Mouse (Mus musculus): ENCODE measurements around the gene 1810024B03Rik.
"Not testable (repeated sequence)": the region's sequence is repeated elsewhere in the genome, so short reads cannot be mapped to it uniquely, and the experiment has no call there.

1810024B03Rik gene

DNA sequence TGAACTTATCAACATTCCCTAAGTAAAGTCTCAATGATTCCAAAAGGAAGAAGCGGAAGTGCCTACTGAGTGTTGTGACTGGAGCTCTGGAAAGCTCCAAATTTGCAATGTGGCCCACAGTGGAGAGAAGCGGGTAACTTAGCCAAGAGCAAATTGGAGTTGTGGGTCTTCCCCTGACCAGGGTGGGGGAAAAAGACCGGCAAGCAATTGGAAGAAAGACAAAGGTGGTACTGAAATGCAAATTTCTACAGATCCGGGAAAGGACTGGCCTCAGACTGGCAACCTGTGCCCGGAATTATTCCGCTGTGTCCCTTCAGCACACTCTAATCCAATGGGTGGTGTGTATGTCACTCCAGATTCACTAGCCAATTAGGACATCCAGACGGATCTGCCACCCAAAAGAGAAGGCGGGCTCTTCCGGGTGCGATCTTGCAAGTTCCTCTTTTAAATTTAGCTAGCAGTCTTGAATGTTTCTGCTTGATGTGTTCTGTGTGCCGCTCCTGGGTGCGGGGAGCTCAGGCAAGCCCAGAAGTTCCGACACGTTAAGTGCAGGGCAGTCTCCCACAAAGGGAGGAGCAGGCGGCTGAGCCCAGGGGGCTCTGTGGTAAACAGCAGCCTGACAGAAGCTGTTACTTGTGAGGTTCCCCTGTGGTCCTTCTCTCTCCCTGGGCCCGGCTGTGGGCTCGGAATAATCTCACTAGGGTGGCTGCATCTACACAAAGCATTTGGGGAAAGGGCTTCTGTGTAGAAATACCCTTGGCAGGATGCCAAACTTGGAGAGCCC is 25.3 kb downstream of the 1810024B03Rik start:
- in situ Hi-C loops (cut with MseI, MboI): no loop called here

DNA sequence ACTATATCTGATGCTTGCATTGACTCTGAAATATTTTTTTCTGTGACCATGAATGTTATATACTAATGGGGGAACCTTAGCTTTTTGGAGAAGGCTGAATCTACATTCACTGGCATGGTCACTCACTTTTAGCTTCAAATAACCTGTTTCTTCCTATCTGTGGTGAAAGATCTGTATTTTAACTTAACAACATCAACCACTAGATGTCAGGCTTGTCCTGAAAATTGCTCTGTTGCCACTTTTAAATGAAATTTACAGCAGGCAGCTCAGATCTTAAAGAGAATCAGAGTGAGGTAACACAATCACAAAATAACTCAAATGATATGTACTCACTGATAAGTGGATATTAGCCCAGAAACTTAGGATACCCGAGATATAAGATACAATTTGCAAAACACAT is 41.8 kb downstream of the 1810024B03Rik start:
- in situ Hi-C loops (cut with MseI, MboI): not testable (repeated sequence)

GRCm38 (mm10) chr2:127165675-127166074 is 42.4 kb downstream of the 1810024B03Rik start:
- in situ Hi-C loops (cut with MseI, MboI): no loop called here

- in situ Hi-C loops (cut with MseI, MboI): no loop called here
These were observed 62.4 kb downstream of the 1810024B03Rik start for GRCm38 (mm10) chr2:127145699-127146098.

DNA sequence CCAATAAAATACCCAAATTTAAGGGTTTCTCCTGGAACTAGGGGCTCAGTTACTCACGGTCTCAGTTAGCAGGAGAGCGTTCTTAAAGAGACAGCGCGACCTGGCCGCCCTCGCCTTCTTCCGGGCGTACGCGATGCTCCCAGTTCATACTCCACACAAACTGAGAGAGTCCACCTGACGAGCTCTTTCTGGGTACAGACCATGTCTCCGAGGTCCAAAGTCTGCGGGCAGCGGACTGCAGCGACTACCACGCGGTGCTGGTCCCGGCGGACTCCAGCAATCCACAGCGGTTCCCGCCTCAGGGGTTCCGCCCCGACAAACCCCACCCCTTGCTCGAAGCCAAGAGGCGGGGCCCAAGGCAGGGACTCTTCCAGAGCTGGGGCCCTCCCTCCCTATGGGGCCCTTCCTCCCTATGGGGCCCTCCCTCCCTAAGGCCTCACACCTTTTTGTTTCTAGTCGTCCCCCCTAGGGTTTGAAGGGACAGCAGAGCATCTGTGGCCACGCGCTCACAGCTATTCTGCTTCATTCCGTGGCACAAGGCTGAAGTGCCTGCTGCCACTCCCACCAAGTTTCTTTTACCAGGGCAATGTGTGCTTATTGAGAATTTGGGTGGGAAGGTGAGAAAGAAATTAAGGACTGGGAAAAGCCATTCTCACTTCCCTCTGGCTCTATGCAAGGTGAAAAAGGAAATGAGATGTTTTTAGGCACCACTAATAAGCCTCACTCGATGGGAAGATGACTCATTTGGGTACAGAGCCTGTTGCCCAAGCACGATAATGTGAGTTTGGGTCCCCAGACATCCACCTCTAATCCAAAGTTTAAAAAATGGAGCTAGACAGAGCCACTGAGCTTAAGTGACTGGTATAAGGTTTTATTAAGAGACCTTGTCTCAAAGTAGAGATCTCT is 64.7 kb downstream of the 1810024B03Rik start, which contains the start of gene Itpripl1:
Gene Itpripl1 (minus strand): TSS at position 285 of the 906 bp plus-strand sequence.
- in situ Hi-C loops (cut with MseI, MboI): no loop called here

DNA sequence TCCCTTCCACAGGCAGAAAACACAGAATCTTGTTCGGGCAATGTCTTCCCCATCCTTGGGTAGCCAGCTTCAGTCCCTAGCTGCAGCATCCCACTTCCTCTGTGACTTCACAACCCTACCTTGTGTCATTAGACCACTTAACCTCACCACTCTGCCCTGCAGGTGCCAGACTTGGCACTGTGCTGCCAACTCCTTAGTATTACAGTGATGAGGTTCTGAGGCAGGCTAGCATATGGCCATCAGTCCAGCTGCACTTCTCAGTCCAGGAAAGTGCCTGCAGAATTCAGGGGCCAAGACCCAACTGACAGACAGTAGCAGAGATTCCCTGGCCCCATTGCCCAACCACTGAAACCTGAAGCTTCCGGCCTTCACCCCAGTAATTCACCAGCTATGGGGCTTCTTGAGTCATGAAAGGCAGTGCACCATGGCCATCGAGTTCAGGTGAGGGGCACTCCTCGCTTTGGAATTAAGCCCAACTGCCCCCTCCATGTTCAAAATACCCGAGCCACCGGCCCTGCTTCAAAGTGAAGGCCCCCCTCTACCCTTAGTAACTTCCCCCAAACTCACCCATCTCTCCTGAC is 65.4 kb downstream of the 1810024B03Rik start:
- in situ Hi-C loops (cut with MseI, MboI): no loop called here

GRCm38 (mm10) chr2:127142031-127142430 is 66.0 kb downstream of the 1810024B03Rik start:
- in situ Hi-C loops (cut with MseI, MboI): no loop called here

DNA sequence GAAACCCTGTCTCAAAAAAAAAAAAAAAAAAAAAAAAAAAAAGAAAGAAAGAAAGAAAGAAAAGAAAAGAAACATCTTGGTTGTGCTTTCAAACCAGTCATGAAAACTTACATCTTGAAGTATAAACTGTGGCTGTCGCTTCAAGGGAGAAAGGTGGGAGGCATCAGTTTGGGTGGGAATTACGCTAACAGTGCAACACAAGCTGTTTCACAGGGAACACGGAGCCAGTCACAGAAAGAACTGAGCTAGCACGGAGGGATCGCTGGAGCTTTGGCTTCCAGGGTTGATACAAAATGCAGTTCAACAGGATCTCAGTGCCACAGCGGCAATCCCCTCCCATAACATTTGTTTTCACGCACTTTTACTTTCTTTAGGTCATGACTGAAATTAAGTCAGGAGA is 68.1 kb downstream of the 1810024B03Rik start:
- in situ Hi-C loops (cut with MseI, MboI): no loop called here

DNA sequence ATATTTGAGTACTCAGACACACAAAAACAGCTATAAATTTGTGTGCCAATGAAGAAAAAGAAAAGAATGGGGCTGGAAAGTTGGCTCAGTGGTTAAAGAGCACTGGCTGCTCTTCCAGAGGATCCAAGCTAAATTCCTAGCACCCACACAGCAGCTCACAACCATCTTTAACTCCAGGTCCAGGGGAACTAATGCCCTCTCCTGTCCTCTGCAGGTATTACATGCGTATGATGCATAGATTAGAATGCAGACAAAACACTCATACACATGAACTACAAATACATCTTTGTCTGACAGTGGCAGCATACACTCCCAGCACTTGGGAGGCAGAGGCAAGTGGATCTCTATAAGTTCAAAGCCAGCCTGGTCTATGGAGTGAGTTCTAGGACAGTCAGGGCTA is 68.5 kb downstream of the 1810024B03Rik start:
- in situ Hi-C loops (cut with MseI, MboI): no loop called here

GRCm38 (mm10) chr2:127139094-127139493 is 69.0 kb downstream of the 1810024B03Rik start:
- in situ Hi-C loops (cut with MseI, MboI): no loop called here

DNA sequence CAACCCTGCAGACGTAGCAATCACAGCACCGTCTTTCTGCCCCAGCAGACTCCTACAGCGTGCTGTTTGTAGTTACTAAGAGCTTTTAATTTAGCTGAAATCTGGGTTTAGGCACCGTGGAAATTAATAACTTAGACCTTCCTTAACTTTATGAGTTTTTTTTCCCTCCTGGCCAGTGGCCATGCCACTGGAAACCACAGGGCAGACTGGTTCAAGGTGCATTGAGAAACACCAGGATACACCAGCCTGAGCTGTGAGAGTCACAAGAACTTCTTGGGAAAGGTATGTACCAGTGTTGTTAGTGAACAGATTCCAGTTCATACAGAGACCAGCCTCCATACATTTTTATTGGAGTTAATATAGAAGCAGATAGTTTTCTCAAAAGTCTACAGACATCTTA is 69.6 kb downstream of the 1810024B03Rik start:
- in situ Hi-C loops (cut with MseI, MboI): no loop called here

GRCm38 (mm10) chr2:127137838-127138420 is 70.2 kb downstream of the 1810024B03Rik start:
- in situ Hi-C loops (cut with MseI, MboI): no loop called here

- in situ Hi-C loops (cut with MseI, MboI): no loop called here
These were observed 71.1 kb downstream of the 1810024B03Rik start for GRCm38 (mm10) chr2:127136979-127137378.

Data from mouse trophoblast stem cell (cell line).